Mouse (Mus musculus): ENCODE measurements around the gene Mier1. TPM values are rescaled to one million over a fixed set of nuclear protein-coding genes. Genes with fewer than 3 reads are reported as not detected.
A peak's percentile ranks its signal among the peaks of the same experiment; 100 is the strongest.
"Not testable (repeated sequence)": the region's sequence is repeated elsewhere in the genome, so short reads cannot be mapped to it uniquely, and the experiment has no call there.

Mier1 gene
- total RNA-seq, 2 experiments from 2014 or later, result 32.5 to 34.6 TPM

- no peak for DNase-seq
- intact Hi-C loops (cut with DNase I), result no loop called here
Observed at GRCm38 (mm10) chr4:103151946-103152345, 37.8 kb downstream of the Mier1 start.

GRCm38 (mm10) chr4:103158781-103159180 lies 44.6 kb downstream of the Mier1 start:
- no peak for DNase-seq
- intact Hi-C loops (cut with DNase I), result no loop called here

- intact Hi-C loops (cut with DNase I); DNase-seq: not testable (repeated sequence)
Observed at GRCm38 (mm10) chr4:103166198-103166597, 52.0 kb downstream of the Mier1 start.

GRCm38 (mm10) chr4:103171256-103171655 lies 57.1 kb downstream of the Mier1 start:
- intact Hi-C loops (cut with DNase I), result no loop called here
- DNase-seq, result no peak

- intact Hi-C loops (cut with DNase I), result no loop called here
Observed at GRCm38 (mm10) chr4:103173507-103173906, 59.3 kb downstream of the Mier1 start.

GRCm38 (mm10) chr4:103174001-103174400 lies 59.8 kb downstream of the Mier1 start:
- no peak for DNase-seq
- intact Hi-C loops (cut with DNase I), result no loop called here

More at GRCm38 (mm10) chr4:103173507-103173906, 59.3 kb downstream of the Mier1 start:
- no peak for DNase-seq

GRCm38 (mm10) chr4:103177681-103178080 lies 63.5 kb downstream of the Mier1 start:
- intact Hi-C loops (cut with DNase I), result no loop called here
- no peak for DNase-seq

GRCm38 (mm10) chr4:103178635-103179318 lies 64.6 kb downstream of the Mier1 start:
- intact Hi-C loops (cut with DNase I), result no loop called here
- DNase-seq, result peak in 1 of 2 experiments; percentile 52

GRCm38 (mm10) chr4:103179581-103179980 lies 65.4 kb downstream of the Mier1 start:
- intact Hi-C loops (cut with DNase I), result no loop called here
- no peak for DNase-seq

- intact Hi-C loops (cut with DNase I), result no loop called here
- no peak for DNase-seq
Observed at GRCm38 (mm10) chr4:103180300-103180888, 66.2 kb downstream of the Mier1 start.

- DNase-seq, result no peak
- intact Hi-C loops (cut with DNase I), result no loop called here
Observed at GRCm38 (mm10) chr4:103188786-103189640, 74.8 kb downstream of the Mier1 start.

GRCm38 (mm10) chr4:103192421-103192820 lies 78.2 kb downstream of the Mier1 start:
- no peak for DNase-seq
- intact Hi-C loops (cut with DNase I), result no loop called here

- intact Hi-C loops (cut with DNase I), result no loop called here
- DNase-seq, result no peak
Observed at GRCm38 (mm10) chr4:103197401-103197800, 83.2 kb downstream of the Mier1 start.

- no peak for DNase-seq
- intact Hi-C loops (cut with DNase I), result no loop called here
Observed at GRCm38 (mm10) chr4:103199086-103199485, 84.9 kb downstream of the Mier1 start.

GRCm38 (mm10) chr4:103200046-103200445 lies 85.9 kb downstream of the Mier1 start:
- intact Hi-C loops (cut with DNase I), result no loop called here
- no peak for DNase-seq

GRCm38 (mm10) chr4:103203646-103204045 lies 89.5 kb downstream of the Mier1 start:
- intact Hi-C loops (cut with DNase I), result no loop called here
- DNase-seq, result no peak

GRCm38 (mm10) chr4:103208553-103208952 lies 94.4 kb downstream of the Mier1 start:
- intact Hi-C loops (cut with DNase I), result no loop called here
- DNase-seq, result no peak

GRCm38 (mm10) chr4:103213859-103214497 lies 99.8 kb downstream of the Mier1 start:
- DNase-seq, result peak in 1 of 2 experiments; percentile 11
- intact Hi-C loops (cut with DNase I), result loop anchor here (2.0 to 10.0 kb wide), 4 partner anchors 99 to 719 kb away; partner anchors contain the start of genes Mier1, Oma1 and Wdr78

- peak in 1 of 2 experiments; percentile 75 for DNase-seq
- intact Hi-C loops (cut with DNase I), result loop anchor here (2.0 to 10.0 kb wide), 4 partner anchors 98 to 720 kb away; partner anchors contain the start of genes Mier1, Oma1 and Wdr78
Observed at GRCm38 (mm10) chr4:103214498-103214924, 100.3 kb downstream of the Mier1 start.
